Mouse (Mus musculus) lung, adult 2 months (tissue): ENCODE measurements around the gene Prss50.

ENCODE experiments used
- CTCF ChIP-seq: fragments of 200-500 bp; IDR thresholded peaks from 2 replicates; pipeline ENCODE4 v1.5.1; 2011; ENCODE audit warnings: mild to moderate bottlenecking, low read length, control low read depth; ENCODE audit not compliant: insufficient read depth
- POLR2A ChIP-seq: fragments of 200-500 bp; IDR thresholded peaks from 2 replicates; pipeline ENCODE4 v1.6.1; 2011; ENCODE audit warnings: low read depth, mild to moderate bottlenecking, control low read depth, low read length, borderline replicate concordance; ENCODE audit errors: extremely low read depth

GRCm38 (mm10) chr9:110895507-110895906 is 37.7 kb downstream of the Prss50 start:
- no peak for TF ChIP-seq CTCF
- no peak for TF ChIP-seq POLR2A
